Mouse (Mus musculus) gonadal fat pad, adult 2 months (tissue): Measurements from ENCODE around the gene Garnl3. TPM values are rescaled to one million over a fixed set of nuclear protein-coding genes. Genes with fewer than 3 reads are reported as not detected.

Experiments used
- DNase-seq: peaks from one replicate; pipeline ENCODE4 v3.0.0-alpha.2; 2012; ENCODE audit warnings: low read depth
- polyA plus RNA-seq: library from polyadenylated mRNA; depleted of rRNA; stranded (reverse); fragments of >200 nt; gene quantifications from 2 replicates; pipeline ENCODE4 v1.2.3, GENCODE M21; 2012; rRNA removed

Garnl3 gene
- 9.8 and 11.3 TPM in 2 replicates for polyA plus RNA-seq

GRCm38 (mm10) chr2:33131500-33132092, at the start of gene Garnl3:
TSS of gene Garnl3 (minus strand) at chr2:33131654.
- no peak for DNase-seq

- no peak for DNase-seq
These were observed 48.6 kb upstream of the Garnl3 start for GRCm38 (mm10) chr2:33179930-33180630.

- no peak for DNase-seq
These were observed 47.9 kb upstream of the Garnl3 start for GRCm38 (mm10) chr2:33179171-33179929.

- DNase-seq, result no peak
These were observed 46.9 kb upstream of the Garnl3 start for GRCm38 (mm10) chr2:33178243-33178932.

GRCm38 (mm10) chr2:33177443-33178242, 46.2 kb upstream of the Garnl3 start:
- DNase-seq, result no peak

- DNase-seq, result no peak
These were observed 45.5 kb upstream of the Garnl3 start for GRCm38 (mm10) chr2:33176921-33177320.

GRCm38 (mm10) chr2:33176516-33176915, 45.1 kb upstream of the Garnl3 start:
- no peak for DNase-seq

GRCm38 (mm10) chr2:33173686-33174085, 42.2 kb upstream of the Garnl3 start:
- no peak for DNase-seq

- DNase-seq, result no peak
These were observed 41.7 kb upstream of the Garnl3 start for GRCm38 (mm10) chr2:33173126-33173525.

- DNase-seq, result no peak
These were observed 39.5 kb upstream of the Garnl3 start for GRCm38 (mm10) chr2:33170777-33171565.

GRCm38 (mm10) chr2:33169445-33169844, 38.0 kb upstream of the Garnl3 start:
- no peak for DNase-seq

GRCm38 (mm10) chr2:33167060-33167459, 35.6 kb upstream of the Garnl3 start:
- no peak for DNase-seq

GRCm38 (mm10) chr2:33165710-33166374, 34.4 kb upstream of the Garnl3 start:
- DNase-seq, result no peak

GRCm38 (mm10) chr2:33165229-33165628, 33.8 kb upstream of the Garnl3 start:
- DNase-seq, result no peak

- DNase-seq, result no peak
These were observed 33.2 kb upstream of the Garnl3 start for GRCm38 (mm10) chr2:33164646-33165045.

- DNase-seq, result no peak
These were observed 30.7 kb upstream of the Garnl3 start for GRCm38 (mm10) chr2:33162126-33162525.

GRCm38 (mm10) chr2:33160326-33160973, 29.0 kb upstream of the Garnl3 start:
- no peak for DNase-seq

GRCm38 (mm10) chr2:33159593-33159992, 28.1 kb upstream of the Garnl3 start:
- no peak for DNase-seq

GRCm38 (mm10) chr2:33158895-33159294, 27.4 kb upstream of the Garnl3 start:
- no peak for DNase-seq
